15 mouse cellular contexts compared by ENCODE assay signal in the genomic region with DNA sequence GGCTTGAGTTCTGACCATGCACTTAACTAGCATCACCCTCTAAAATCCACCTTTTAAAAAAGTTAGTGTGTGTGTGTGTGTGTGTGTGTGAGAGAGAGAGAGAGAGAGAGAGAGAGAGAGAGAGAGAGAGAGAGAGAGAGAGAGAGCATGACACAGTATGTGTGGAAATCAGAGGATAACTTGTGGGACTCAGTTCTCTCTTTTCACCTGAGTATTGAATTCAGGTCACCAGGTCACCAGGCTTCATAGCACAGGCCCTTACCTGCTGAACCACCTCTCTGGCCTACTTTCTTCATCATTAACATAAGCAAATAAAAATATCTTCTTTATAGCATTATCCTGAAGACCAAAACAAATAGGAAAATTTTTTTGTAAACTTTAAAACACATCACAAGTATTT. TPM values are rescaled to one million over a fixed set of nuclear protein-coding genes. Genes with fewer than 3 reads are reported as not detected.
DNase-seq lines count a peak whose midpoint lies in the region; ATAC-seq and TF ChIP-seq lines count a peak whose summit lies in the region.
"Had no signal": no experiment of that assay in that cellular context is flagged by ENCODE, and none has a peak within 500 bp of the region (broad histone marks: within the 10 kb centered on the region; RNA-seq: fewer than 3 reads in every experiment).

A gene (minus strand): TSS at position 101 of the 400 bp plus-strand sequence.

- no peak within 1 kb of the TSS for H3K4me3 ChIP-seq in cerebellum, adult 2 months (replicated peaks; ENCODE audit: insufficient read depth, low read depth, low read length)
- H3K4me3 ChIP-seq in kidney, adult 2 months (ENCODE audit: insufficient read depth, low read depth, low read length): no peak within 1 kb of the TSS
- no peak within 1 kb of the TSS for H3K4me3 ChIP-seq in midbrain, postnatal 0 days (ENCODE audit: low read depth, low read length)
- no peak within 1 kb of the TSS for H3K4me3 ChIP-seq in midbrain, embryonic 13.5 days (replicated peaks)
- no peak within 1 kb of the TSS for H3K4me3 ChIP-seq in forebrain, embryonic 14.5 days (ENCODE audit: low read depth, low read length)
- H3K4me3 ChIP-seq: limb, embryonic 13.5 days; neural tube, embryonic 12.5 days had no signal

- no peak for TF ChIP-seq CTCF in cerebellum, adult 2 months (IDR thresholded peaks at IDR 0.05; ENCODE audit: borderline replicate concordance, insufficient read depth, low read depth, low read length)
- no peak for TF ChIP-seq CTCF in kidney, adult 2 months (conservative IDR thresholded peaks at IDR 0.05; ENCODE audit: insufficient read depth, insufficient read length, low read depth, low read length)
- no peak for TF ChIP-seq CTCF in midbrain, postnatal 0 days (IDR thresholded peaks at IDR 0.05)

- peaks cover 2% of the 10 kb centered on the region; the same call in 1 of the 2 replicates for H3K4me1 ChIP-seq in cerebellum, adult 2 months (ENCODE audit: control insufficient read depth, insufficient read depth, low read length)
- no peaks in the 10 kb centered on the region for H3K4me1 ChIP-seq in kidney, adult 2 months (ENCODE audit: control insufficient read depth, insufficient read depth, low read length)
- H3K4me1 ChIP-seq in midbrain, postnatal 0 days (ENCODE audit: insufficient read depth, low read length): no peaks in the 10 kb centered on the region
- peaks cover 12% of the 10 kb centered on the region for H3K4me1 ChIP-seq in midbrain, embryonic 13.5 days (replicated peaks)
- H3K4me1 ChIP-seq in forebrain, embryonic 14.5 days (ENCODE audit: control insufficient read depth, insufficient read depth, low read length): peaks cover 5% of the 10 kb centered on the region; the same call in 1 of the 2 replicates

- DNase-seq in cerebellum, adult 2 months: no peak
- no peak for DNase-seq in cerebellum, adult 11-12 months
- DNase-seq in kidney, adult 2 months: no peak
- DNase-seq in kidney, adult 8-10 months: no peak
- no peak for DNase-seq in midbrain, postnatal 0 days (ENCODE audit: low spot score)
- no peak for DNase-seq in forebrain, embryonic 14.5 days (ENCODE audit: low spot score)
- DNase-seq in cerebellum, postnatal 36 days: no peak
- DNase-seq: adrenal gland, adult 8-10 months; cerebellum, postnatal 25 days; heart, postnatal 10 days; kidney, adult 9 months had no signal

- no peak within 1 kb of the TSS for H3K9ac ChIP-seq in midbrain, postnatal 0 days (replicated peaks; ENCODE audit: low read length, poor library complexity, severe bottlenecking)
- H3K9ac ChIP-seq in midbrain, embryonic 13.5 days (replicated peaks): no peak within 1 kb of the TSS
- no peak within 1 kb of the TSS for H3K9ac ChIP-seq in forebrain, embryonic 14.5 days (ENCODE audit: low read length)
- H3K9ac ChIP-seq: limb, embryonic 13.5 days; neural tube, embryonic 12.5 days had no signal

- no peak within 1 kb of the TSS for H3K27ac ChIP-seq in cerebellum, adult 2 months (ENCODE audit: insufficient read depth, low read length)
- no peak within 1 kb of the TSS for H3K27ac ChIP-seq in kidney, adult 2 months (ENCODE audit: insufficient read depth, low read depth, low read length)
- no peak within 1 kb of the TSS for H3K27ac ChIP-seq in midbrain, postnatal 0 days (ENCODE audit: low read depth, low read length)
- no peak within 1 kb of the TSS for H3K27ac ChIP-seq in midbrain, embryonic 13.5 days
- H3K27ac ChIP-seq in forebrain, embryonic 14.5 days (ENCODE audit: low read depth, low read length): no peak within 1 kb of the TSS
- H3K27ac ChIP-seq: limb, embryonic 13.5 days; neural tube, embryonic 12.5 days had no signal

- H3K4me2 ChIP-seq in midbrain, postnatal 0 days (ENCODE audit: low read depth, low read length, poor library complexity, severe bottlenecking): no peak within 1 kb of the TSS
- H3K4me2 ChIP-seq in midbrain, embryonic 13.5 days (replicated peaks): no peak within 1 kb of the TSS
- no peak within 1 kb of the TSS for H3K4me2 ChIP-seq in forebrain, embryonic 14.5 days (ENCODE audit: low read length)
- H3K4me2 ChIP-seq: neural tube, embryonic 12.5 days had no signal

- TF ChIP-seq POLR2A in cerebellum, adult 2 months (IDR thresholded peaks at IDR 0.05; ENCODE audit: borderline replicate concordance, insufficient read depth, low read length): no peak
- no peak for TF ChIP-seq POLR2A in kidney, adult 2 months (IDR thresholded peaks at IDR 0.05; ENCODE audit: low read depth, low read length)

- no peaks in the 10 kb centered on the region for H3K27me3 ChIP-seq in cerebellum, adult 2 months (ENCODE audit: control insufficient read depth, insufficient read depth, low read length)
- H3K27me3 ChIP-seq in kidney, adult 2 months (replicated peaks; ENCODE audit: control insufficient read depth, insufficient read depth, low read length): no peaks in the 10 kb centered on the region
- peaks cover 4% of the 10 kb centered on the region for H3K27me3 ChIP-seq in midbrain, postnatal 0 days (ENCODE audit: insufficient read depth, low read length)
- H3K27me3 ChIP-seq in midbrain, embryonic 13.5 days: peaks cover 31% of the 10 kb centered on the region
- peaks cover 31% of the 10 kb centered on the region for H3K27me3 ChIP-seq in forebrain, embryonic 14.5 days (replicated peaks; ENCODE audit: control insufficient read depth, insufficient read depth, low read length)

- no peak for ATAC-seq in midbrain, postnatal 0 days (ENCODE audit: low FRiP score)
- ATAC-seq in midbrain, embryonic 13.5 days: no peak
- no peak for ATAC-seq in forebrain, embryonic 14.5 days

- H3K9me3 ChIP-seq in midbrain, postnatal 0 days (ENCODE audit: low read length): no peaks in the 10 kb centered on the region
- H3K9me3 ChIP-seq in midbrain, embryonic 13.5 days: no peaks in the 10 kb centered on the region
- no peaks in the 10 kb centered on the region for H3K9me3 ChIP-seq in forebrain, embryonic 14.5 days (replicated peaks; ENCODE audit: control insufficient read depth, low read length)
- H3K9me3 ChIP-seq: neural tube, embryonic 12.5 days had no signal

- no peaks in the 10 kb centered on the region for H3K36me3 ChIP-seq in kidney, adult 2 months (ENCODE audit: control insufficient read depth, insufficient read depth, low read length)
- H3K36me3 ChIP-seq in midbrain, postnatal 0 days (ENCODE audit: insufficient read depth, low read length): no peaks in the 10 kb centered on the region
- H3K36me3 ChIP-seq in midbrain, embryonic 13.5 days: no peaks in the 10 kb centered on the region
- H3K36me3 ChIP-seq in forebrain, embryonic 14.5 days (ENCODE audit: control insufficient read depth, insufficient read depth, low read length): no peaks in the 10 kb centered on the region
- H3K36me3 ChIP-seq: limb, embryonic 13.5 days; neural tube, embryonic 12.5 days had no signal

RNA-seq across cellular contexts. Expression of the gene that starts here (rescaled TPM):
- 66.9 and 77.4 TPM in 2 replicates for polyA plus RNA-seq in cerebellum, adult 2 months (2012; rRNA removed)
- 10.5 and 12.9 TPM in 2 replicates for polyA plus RNA-seq in kidney, adult 2 months (2012; rRNA removed)
- 11.8 and 12.3 TPM in 2 replicates for total RNA-seq in midbrain, postnatal 0 days (2014; rRNA removed)
- polyA plus RNA-seq in midbrain, postnatal 0 days (2015; fragmentation: Nextera tagmentation; extraction: Ambion mirVana): 16.6 and 17.6 TPM in 2 replicates
- polyA plus RNA-seq in midbrain, embryonic 13.5 days (2015; fragmentation: Nextera tagmentation; extraction: Ambion mirVana): 6.1 and 6.7 TPM in 2 replicates
- polyA plus RNA-seq in forebrain, embryonic 14.5 days (2014; fragmentation: Nextera tagmentation; extraction: Ambion mirVana): 4.7 and 8.4 TPM in 2 replicates
- total RNA-seq: granulocyte monocyte progenitor cell, adult 5-6 weeks had no signal
